Mouse (Mus musculus): ENCODE results near the gene Cbfa2t3. TPM values are rescaled to one million over a fixed set of nuclear protein-coding genes. Genes with fewer than 3 reads are reported as not detected.

Gene Cbfa2t3
- polyA plus RNA-seq, 1 experiment from 2014 or later = 4.4 TPM

DNA sequence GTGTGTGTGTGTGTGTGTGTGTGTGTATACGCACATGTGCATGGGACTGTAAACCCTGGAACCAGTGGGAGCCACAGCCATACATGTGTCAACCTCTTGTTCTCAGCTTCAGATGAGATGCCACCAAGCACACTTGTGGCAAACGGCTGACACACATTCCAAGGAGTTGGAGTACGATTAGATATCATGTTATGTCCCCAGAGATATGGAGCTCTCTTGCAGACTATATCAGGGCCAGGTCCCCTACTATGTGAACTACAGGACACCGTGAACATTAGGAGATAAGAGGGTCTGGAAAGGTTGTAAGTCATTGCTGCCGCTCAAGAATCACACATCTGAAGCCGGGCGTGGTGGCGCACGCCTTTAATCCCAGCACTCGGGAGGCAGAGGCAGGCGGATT lies 16.1 kb downstream of the Cbfa2t3 start:
- no peak for ATAC-seq (ENCODE audit: insufficient number of reproducible peaks, insufficient read depth, low FRiP score, low TSS enrichment)
- Histone ChIP-seq H3K9ac (no peak overlapping the region), H3K27me3 (peaks cover 56% of the 10 kb centered on the region), H3K9me3 (no peaks in the 10 kb centered on the region), H3K4me3 (no peak overlapping the region), H3K4me1 (peaks cover 7% of the 10 kb centered on the region; the same call in 1 of the 2 replicates), H3K27ac (no peak overlapping the region), H3K4me2 (replicated peaks) (no peak overlapping the region), H3K36me3 (no peaks in the 10 kb centered on the region)
- 88% methylated on average over 11 of the region's 11 CpGs for WGBS

DNA sequence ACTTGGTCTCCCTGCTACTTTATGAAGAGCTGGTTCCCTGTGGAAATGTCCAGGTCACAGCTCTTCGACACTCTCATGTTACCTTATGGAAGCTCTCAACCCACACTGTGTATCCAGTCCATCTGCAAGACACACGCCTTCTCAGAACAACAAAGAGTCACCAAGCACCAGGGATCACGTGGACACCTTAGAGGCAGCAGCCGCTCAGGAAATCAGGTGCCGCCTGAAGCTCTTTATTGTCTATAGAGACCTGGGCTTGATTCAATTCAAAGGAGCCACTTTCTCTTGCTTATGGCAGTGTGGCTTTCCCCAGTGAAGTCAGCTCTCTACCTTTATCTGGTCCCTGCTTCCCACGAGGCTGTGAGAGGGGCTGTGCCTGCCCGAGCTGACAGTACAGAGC lies 18.7 kb downstream of the Cbfa2t3 start:
- no peaks in the 10 kb centered on the region for H3K9me3 ChIP-seq
- no peak overlapping the region for H3K4me2 ChIP-seq (replicated peaks)
- no peak overlapping the region for H3K4me3 ChIP-seq
- no peak overlapping the region for H3K27ac ChIP-seq
- no peak overlapping the region for H3K9ac ChIP-seq
- no peaks in the 10 kb centered on the region for H3K36me3 ChIP-seq
- H3K4me1 ChIP-seq = peaks cover 20% of the 10 kb centered on the region
- no peak for ATAC-seq (ENCODE audit: insufficient number of reproducible peaks, insufficient read depth, low FRiP score, low TSS enrichment)
- H3K27me3 ChIP-seq = peaks cover 74% of the 10 kb centered on the region
- 38% methylated on average over 7 of the region's 7 CpGs for WGBS

DNA sequence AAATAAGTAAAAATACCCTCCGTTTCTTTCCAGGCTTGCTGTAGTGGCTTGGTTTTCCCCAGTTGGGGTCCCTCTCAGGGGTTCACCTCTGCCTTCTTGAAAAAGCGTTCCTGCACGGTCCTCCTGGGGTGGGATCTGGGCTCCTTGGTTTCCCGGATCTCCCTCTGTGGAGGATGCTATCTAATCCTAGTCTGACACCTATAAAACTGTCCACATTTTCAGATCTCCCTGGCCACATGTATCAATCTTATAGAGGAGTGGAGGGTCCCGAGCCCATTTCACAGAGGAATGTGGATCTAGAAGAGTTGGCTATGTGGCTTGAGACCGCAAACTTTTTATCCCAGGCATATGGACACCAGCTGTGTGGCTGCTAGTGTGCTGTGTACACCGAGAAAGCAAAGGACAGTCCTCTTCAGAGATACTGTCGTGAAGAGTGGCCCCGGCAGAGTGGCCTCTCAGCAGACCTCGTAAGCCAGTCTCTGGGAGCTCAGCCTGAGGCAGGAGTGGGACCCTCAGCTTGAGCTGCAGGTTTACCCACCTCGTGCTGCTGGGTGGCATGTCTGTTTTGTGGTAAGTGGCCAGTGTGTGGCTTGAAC lies 19.5 kb downstream of the Cbfa2t3 start:
- Histone ChIP-seq H3K9me3 (no peaks in the 10 kb centered on the region), H3K4me3 (no peak overlapping the region), H3K4me2 (replicated peaks) (peak overlapping the region; percentile 98), H3K27me3 (peaks cover 81% of the 10 kb centered on the region), H3K27ac (no peak overlapping the region), H3K4me1 (peaks cover 20% of the 10 kb centered on the region), H3K9ac (no peak overlapping the region), H3K36me3 (no peaks in the 10 kb centered on the region)
- ATAC-seq (ENCODE audit: insufficient number of reproducible peaks, insufficient read depth, low FRiP score, low TSS enrichment) = no peak
- WGBS = 17% methylated on average over 11 of the region's 11 CpGs

DNA sequence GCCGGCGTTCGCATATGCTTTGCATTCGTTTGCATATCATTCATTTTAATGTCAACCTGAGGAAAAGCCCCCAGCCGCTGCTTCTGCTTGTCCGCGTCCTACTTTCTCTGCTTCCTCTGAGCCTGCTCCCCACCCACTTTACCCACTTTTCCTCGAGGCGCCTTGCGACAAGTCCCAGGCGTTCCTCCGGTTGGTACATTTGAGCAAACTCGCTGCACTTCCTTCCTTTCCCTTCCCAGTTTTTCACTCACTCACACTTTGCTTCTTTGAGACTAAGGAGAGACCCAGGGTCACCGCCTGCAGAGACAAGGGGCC lies 20.1 kb downstream of the Cbfa2t3 start:
- Histone ChIP-seq H3K36me3 (no peaks in the 10 kb centered on the region), H3K27ac (no peak overlapping the region), H3K4me2 (replicated peaks) (peak overlapping the region; percentile 98), H3K9me3 (no peaks in the 10 kb centered on the region), H3K9ac (peak overlapping the region; percentile 63; the same call in 1 of the 2 replicates), H3K4me3 (peak overlapping the region; percentile 66), H3K27me3 (peaks cover 87% of the 10 kb centered on the region), H3K4me1 (peaks cover 22% of the 10 kb centered on the region)
- no peak for ATAC-seq (ENCODE audit: insufficient number of reproducible peaks, insufficient read depth, low FRiP score, low TSS enrichment)
- 0% methylated on average over 14 of the region's 14 CpGs for WGBS

DNA sequence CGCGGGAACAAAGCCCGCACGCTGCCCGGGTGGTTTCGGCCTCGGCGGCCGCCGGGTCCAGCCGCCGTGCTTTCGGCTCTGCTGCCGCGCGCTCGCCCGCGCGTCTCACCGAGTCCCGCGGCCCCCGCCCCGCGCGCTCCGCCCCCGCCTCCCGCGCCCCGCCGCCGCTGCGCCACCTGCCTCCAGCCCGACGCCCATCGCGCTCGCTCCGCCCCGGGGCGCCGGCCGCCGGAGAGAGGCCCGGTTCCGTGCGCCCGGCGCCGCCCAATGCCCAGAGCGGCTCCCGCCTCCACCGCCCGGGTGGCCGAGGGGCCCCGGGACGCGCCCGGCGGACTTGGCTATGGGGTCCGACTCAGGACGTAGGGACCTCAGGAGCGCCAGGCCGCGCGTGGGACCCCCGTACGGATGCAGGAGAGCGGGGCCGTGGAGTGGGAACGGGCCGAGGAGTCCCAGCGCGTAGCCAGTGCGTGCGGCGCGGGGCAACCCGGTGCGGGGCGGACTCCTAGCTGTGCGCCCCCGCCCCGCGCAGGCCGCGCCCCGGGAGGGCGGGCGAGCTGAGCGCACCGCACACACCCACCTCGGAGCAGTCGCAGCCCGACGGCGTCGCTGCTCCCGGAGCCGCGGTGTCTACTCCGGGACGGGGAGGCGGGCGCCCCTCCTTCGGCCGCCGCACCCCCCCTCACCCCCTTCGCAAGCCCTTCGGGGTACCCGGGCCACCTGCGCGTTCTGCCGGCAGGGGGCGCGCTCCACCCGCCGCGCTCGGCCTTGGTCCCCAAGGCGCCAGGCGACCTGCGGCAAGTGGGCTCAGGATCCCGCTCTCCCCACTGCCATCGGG lies 20.6 kb downstream of the Cbfa2t3 start:
- Histone ChIP-seq H3K9ac (peak overlapping the region; percentile 63), H3K27ac (0 out of 2 replicates have a peak overlapping the region, but pooled peaks have one; percentile 17), H3K9me3 (no peaks in the 10 kb centered on the region), H3K4me2 (replicated peaks) (peak overlapping the region; percentile 98), H3K27me3 (peaks cover 91% of the 10 kb centered on the region), H3K36me3 (no peaks in the 10 kb centered on the region), H3K4me3 (peak overlapping the region; percentile 66), H3K4me1 (peaks cover 22% of the 10 kb centered on the region)
- ATAC-seq (ENCODE audit: insufficient number of reproducible peaks, insufficient read depth, low FRiP score, low TSS enrichment) = peak; percentile 49
- under 1% methylated on average over 101 of the region's 127 CpGs for WGBS

DNA sequence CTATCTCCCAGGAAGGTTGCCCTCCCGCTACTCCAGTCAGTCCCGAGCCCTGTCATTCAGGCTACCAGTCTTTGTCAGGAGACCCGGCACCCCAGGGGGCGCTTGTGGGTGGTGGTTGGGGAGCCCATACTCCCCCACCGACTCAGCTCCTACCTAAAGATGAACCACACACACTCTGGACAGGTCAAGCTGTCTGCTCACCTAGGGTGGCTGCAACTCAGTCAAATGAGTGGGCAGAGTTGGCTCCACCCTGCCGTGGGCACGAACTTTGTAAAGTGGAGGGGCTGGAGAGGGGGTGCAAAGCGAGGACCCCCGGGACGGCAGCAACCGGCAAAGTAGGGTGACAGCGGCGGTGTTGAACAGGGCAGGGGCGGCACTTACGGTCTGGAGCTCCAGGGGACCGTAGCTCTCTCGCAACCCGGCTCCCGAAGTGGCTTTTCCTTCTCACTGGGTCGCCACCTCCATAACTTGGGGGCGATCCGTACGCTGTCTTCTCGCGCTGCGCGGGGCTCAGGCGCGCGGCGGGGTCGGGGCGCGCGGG lies 21.4 kb downstream of the Cbfa2t3 start:
- ATAC-seq (ENCODE audit: insufficient number of reproducible peaks, insufficient read depth, low FRiP score, low TSS enrichment) = no peak
- Histone ChIP-seq H3K4me2 (replicated peaks) (peak overlapping the region; percentile 98), H3K4me3 (peak overlapping the region; percentile 66), H3K4me1 (peaks cover 22% of the 10 kb centered on the region), H3K9ac (peak overlapping the region; percentile 63), H3K9me3 (no peaks in the 10 kb centered on the region), H3K27me3 (peaks cover 95% of the 10 kb centered on the region), H3K36me3 (no peaks in the 10 kb centered on the region), H3K27ac (peak overlapping the region; percentile 17; the same call in 1 of the 2 replicates)
- 2% methylated on average over 35 of the region's 35 CpGs for WGBS

DNA sequence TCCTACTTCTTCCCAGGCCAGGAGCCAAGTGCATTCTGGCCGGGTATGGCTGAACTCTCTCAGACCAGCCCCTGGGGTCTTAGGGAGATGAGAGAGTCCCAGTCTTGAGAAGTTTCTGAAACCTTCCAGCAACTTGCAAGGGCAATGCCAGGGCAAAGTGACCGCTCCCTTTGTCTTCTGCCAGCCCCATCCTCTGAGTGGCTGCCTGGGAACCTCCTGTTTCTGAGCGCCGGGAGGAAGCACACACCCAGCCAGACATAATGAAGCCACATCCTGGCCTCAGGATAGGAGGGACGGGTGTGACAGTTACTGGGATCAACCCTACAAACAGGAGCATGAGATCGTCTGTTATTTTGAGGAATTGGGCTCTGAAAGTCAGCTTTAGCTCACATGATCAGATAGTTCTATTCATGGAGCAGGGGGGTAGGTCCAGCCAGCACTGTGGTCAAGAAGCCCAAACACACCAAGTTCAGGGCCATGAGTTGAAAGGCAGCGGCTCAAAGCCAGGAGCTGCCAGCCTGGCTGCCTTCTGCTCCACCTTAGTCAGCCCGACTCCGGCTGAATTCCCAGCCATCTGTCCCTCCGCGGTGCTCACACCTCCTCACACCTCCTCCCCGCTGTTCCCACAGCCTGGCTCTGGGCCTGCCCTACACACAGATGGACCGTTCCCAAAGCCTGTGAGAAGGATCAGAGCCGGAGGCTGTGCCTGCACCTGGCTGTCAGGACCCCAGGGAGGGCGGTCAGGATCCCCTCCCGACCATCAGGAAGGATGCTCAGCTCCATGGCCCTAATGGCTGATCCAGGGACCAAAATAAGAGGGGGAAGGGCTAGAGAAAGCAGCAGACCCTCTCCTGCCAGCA lies 22.1 kb downstream of the Cbfa2t3 start:
- peaks cover 22% of the 10 kb centered on the region for H3K4me1 ChIP-seq
- H3K36me3 ChIP-seq = no peaks in the 10 kb centered on the region
- 14% methylated on average over 16 of the region's 16 CpGs for WGBS
- H3K4me3 ChIP-seq = peak overlapping the region; percentile 66
- no peaks in the 10 kb centered on the region for H3K9me3 ChIP-seq
- peak overlapping the region; percentile 17; the same call in 1 of the 2 replicates for H3K27ac ChIP-seq
- H3K4me2 ChIP-seq (replicated peaks) = peak overlapping the region; percentile 98
- peaks cover 95% of the 10 kb centered on the region for H3K27me3 ChIP-seq
- ATAC-seq (ENCODE audit: insufficient number of reproducible peaks, insufficient read depth, low FRiP score, low TSS enrichment) = no peak
- peak overlapping the region; percentile 63; the same call in 1 of the 2 replicates for H3K9ac ChIP-seq

DNA sequence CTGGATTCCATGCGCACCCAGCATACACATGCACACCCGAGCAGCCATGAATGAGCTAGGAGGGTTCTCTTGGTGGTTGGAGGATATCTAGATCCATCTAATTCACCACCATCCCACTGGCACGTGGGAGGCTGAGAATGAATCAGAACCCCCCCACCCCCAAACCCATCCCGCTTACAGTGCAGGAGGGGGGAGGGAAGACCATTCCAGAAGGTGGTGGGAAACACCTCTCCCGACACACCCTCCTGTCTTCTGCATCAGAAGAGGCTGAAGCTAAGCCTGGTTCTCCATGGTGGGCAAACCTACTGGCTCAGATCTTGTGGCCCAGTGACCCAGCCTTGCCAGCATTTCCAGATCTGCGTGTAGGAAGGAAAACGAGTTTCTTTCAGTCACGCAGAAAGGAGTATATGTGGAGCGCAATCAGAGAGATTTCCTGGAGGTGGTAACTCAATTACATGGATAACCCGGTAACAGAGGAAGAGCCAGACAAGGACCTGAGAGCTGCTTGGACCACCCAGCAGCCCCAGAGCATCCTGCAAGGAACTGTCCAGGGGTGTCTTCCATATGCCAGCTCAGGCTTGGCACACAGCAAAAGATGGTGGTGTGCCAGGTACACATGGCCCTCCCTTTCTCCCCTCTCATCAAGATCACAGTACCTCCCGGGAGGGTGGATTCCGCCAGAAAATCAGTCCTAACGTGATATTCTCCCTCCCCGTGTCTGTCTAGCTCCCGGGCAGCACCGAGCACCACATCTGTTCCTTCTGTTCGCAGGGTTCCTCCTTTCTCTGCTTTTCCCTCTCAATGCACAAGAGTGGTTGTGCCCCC lies 23.1 kb downstream of the Cbfa2t3 start:
- peaks cover 22% of the 10 kb centered on the region for H3K4me1 ChIP-seq
- WGBS = 71% methylated on average over 17 of the region's 17 CpGs

DNA sequence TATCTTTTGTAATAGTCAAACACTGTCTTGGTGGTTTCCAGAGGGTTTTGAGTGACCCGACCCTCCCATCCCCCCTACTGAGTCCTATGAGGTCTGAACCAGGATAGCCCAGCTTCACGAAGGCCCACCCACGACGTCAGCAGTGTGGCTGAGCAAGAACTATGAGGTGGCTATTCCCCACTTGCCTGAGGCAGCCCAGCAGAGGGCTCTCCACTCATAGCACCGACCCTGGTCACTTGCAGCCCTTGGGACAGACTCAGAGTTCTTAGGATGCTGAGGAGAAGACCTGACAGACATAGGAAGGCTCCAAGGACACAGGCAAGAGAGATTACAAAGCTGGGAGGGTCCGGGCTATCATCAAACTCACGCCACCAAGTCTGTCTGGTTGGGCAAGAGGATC lies 23.9 kb downstream of the Cbfa2t3 start:
- Histone ChIP-seq H3K4me1 (peaks cover 22% of the 10 kb centered on the region), H3K27ac (no peak overlapping the region), H3K36me3 (no peaks in the 10 kb centered on the region), H3K9me3 (no peaks in the 10 kb centered on the region), H3K4me2 (replicated peaks) (no peak overlapping the region), H3K9ac (no peak overlapping the region), H3K4me3 (no peak overlapping the region), H3K27me3 (peaks cover 92% of the 10 kb centered on the region)
- ATAC-seq (ENCODE audit: insufficient number of reproducible peaks, insufficient read depth, low FRiP score, low TSS enrichment) = no peak
- WGBS = 47% methylated on average over 7 of the region's 7 CpGs

More for the DNA sequence above, 23.1 kb downstream of the Cbfa2t3 start:
- no peak for ATAC-seq (ENCODE audit: insufficient number of reproducible peaks, insufficient read depth, low FRiP score, low TSS enrichment)
- Histone ChIP-seq H3K4me2 (replicated peaks) (peak overlapping the region; percentile 98), H3K27me3 (peaks cover 95% of the 10 kb centered on the region), H3K9ac (0 out of 2 replicates have a peak overlapping the region, but pooled peaks have one; percentile 15), H3K9me3 (no peaks in the 10 kb centered on the region), H3K27ac (no peak overlapping the region), H3K4me3 (no peak overlapping the region), H3K36me3 (no peaks in the 10 kb centered on the region)

DNA sequence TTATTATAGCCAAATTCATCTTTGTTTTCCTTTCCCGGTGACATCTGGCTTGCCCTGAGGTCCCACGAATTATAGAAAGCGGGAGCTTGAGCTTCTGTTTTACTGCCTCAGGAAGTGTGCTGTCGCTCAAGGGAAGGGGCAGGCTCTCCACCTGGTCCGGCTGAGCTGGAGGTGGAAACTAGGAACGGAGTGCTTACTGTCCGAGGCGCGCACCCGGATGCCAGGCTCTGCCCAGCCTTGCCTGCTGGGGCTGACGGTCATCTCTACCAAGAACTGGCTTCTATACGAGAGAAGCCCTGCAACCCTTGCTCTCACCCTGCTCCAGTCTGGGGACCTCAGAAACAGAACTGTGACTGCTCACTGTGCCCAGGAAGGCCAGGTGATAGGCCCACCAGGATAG lies 24.9 kb downstream of the Cbfa2t3 start:
- no peak overlapping the region for H3K4me3 ChIP-seq
- H3K9me3 ChIP-seq = no peaks in the 10 kb centered on the region
- no peak for ATAC-seq (ENCODE audit: insufficient number of reproducible peaks, insufficient read depth, low FRiP score, low TSS enrichment)
- H3K9ac ChIP-seq = no peak overlapping the region
- no peaks in the 10 kb centered on the region for H3K36me3 ChIP-seq
- H3K4me1 ChIP-seq = peaks cover 19% of the 10 kb centered on the region
- peaks cover 88% of the 10 kb centered on the region for H3K27me3 ChIP-seq
- no peak overlapping the region for H3K4me2 ChIP-seq (replicated peaks)
- 71% methylated on average over 12 of the region's 12 CpGs for WGBS
- no peak overlapping the region for H3K27ac ChIP-seq

DNA sequence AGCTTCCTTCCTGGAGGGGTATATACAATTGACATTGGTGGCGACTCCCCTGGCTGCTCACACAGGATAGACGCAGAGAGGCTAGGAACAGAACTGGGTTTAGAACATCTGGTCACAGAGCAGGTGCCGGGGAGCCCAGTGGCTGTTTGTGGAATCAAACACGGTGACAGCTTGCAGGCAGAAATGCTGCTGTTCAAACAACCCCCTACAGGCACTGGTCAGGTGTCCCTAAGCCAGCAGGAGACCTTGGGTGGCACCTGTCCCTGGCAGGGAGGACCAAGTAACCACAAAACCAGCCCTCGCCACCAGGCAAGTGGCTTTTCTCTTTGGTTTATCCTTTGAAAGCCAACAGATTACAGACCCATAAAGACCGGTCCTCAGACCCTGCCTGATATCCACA lies 27.0 kb downstream of the Cbfa2t3 start:
- no peak overlapping the region for H3K27ac ChIP-seq
- no peak overlapping the region for H3K4me3 ChIP-seq
- H3K36me3 ChIP-seq = no peaks in the 10 kb centered on the region
- H3K9ac ChIP-seq = no peak overlapping the region
- peaks cover 80% of the 10 kb centered on the region for H3K27me3 ChIP-seq
- ATAC-seq (ENCODE audit: insufficient number of reproducible peaks, insufficient read depth, low FRiP score, low TSS enrichment) = no peak
- H3K4me2 ChIP-seq (replicated peaks) = no peak overlapping the region
- peaks cover 11% of the 10 kb centered on the region for H3K4me1 ChIP-seq
- 62% methylated on average over 6 of the region's 6 CpGs for WGBS
- H3K9me3 ChIP-seq = no peaks in the 10 kb centered on the region

Measured in embryonic facial prominence, embryonic 12.5 days (tissue).